Mouse (Mus musculus) kidney, postnatal 0 days (tissue): Measurements from ENCODE around the gene Crx. TPM values are rescaled to one million over a fixed set of nuclear protein-coding genes. Genes with fewer than 3 reads are reported as not detected.

ENCODE experiments used
- ATAC-seq: fragments of 200-750 bp; cut with Nextera tagmentation; replicated peaks from 2 replicates; pipeline ENCODE4 v1.8.0; 2017; ENCODE audit warnings: low read depth, moderate number of reproducible peaks, moderate TSS enrichment, moderate library complexity; ENCODE audit not compliant: low FRiP score
- DNase-seq: peaks from one replicate; pipeline ENCODE4 v3.0.0-alpha.2; 2016; ENCODE audit warnings: low spot score
- H3K27ac ChIP-seq: fragments of 300-500 bp; sonication (generic); 2 replicates; pipeline ENCODE4 v1.5.1; 2014; ENCODE audit warnings: mild to moderate bottlenecking
- H3K27me3 ChIP-seq: fragments of 300-500 bp; sonication (generic); 2 replicates; pipeline ENCODE4 v1.6.1; 2014; ENCODE audit warnings: low read length, mixed read lengths; ENCODE audit not compliant: insufficient read depth
- H3K36me3 ChIP-seq: fragments of 300-500 bp; sonication (generic); 2 replicates; pipeline ENCODE4 v1.6.1; 2014; ENCODE audit warnings: low read length, mixed read lengths; ENCODE audit not compliant: insufficient read depth
- H3K4me1 ChIP-seq: fragments of 300-500 bp; sonication (generic); replicated peaks from 2 replicates; pipeline ENCODE4 v1.6.1; 2014; ENCODE audit warnings: antibody characterized with exemption, low read length, mixed read lengths; ENCODE audit not compliant: insufficient read depth
- H3K4me2 ChIP-seq: fragments of 300-500 bp; sonication (generic); 2 replicates; pipeline ENCODE4 v1.6.1; 2014; ENCODE audit warnings: mild to moderate bottlenecking, low read length, moderate library complexity, mixed read lengths
- H3K4me3 ChIP-seq: fragments of 300-500 bp; sonication (generic); replicated peaks from 2 replicates; pipeline ENCODE4 v1.5.1; 2014; ENCODE audit warnings: low read depth, low read length
- H3K9ac ChIP-seq: fragments of 300-500 bp; sonication (generic); 2 replicates; pipeline ENCODE4 v1.6.1; 2014; ENCODE audit warnings: low read depth, low read length
- H3K9me3 ChIP-seq: fragments of 300-500 bp; sonication (generic); replicated peaks from 2 replicates; pipeline ENCODE4 v1.6.1; 2016; ENCODE audit warnings: low read length, inconsistent platforms, mixed read lengths
- CTCF ChIP-seq: IDR thresholded peaks from 2 replicates; pipeline ENCODE4 v1.5.1; 2016; ENCODE audit warnings: antibody characterized with exemption, low read depth, mild to moderate bottlenecking, moderate library complexity
- WGBS: fragments of 180-500 bp; shearing (Covaris S2); extraction: QIAGEN DNeasy Blood & Tissue Kit; methylation state at CpG from one replicate; pipeline ENCODE4 v1.1.7; 2014; 5-methylcytosine and 5-hydroxymethylcytosine counted together
- polyA plus RNA-seq: library from polyadenylated mRNA; unstranded; fragments of >200 nt; fragmentation: Nextera tagmentation; extraction: Ambion mirVana; gene quantifications from 2 replicates; pipeline ENCODE4 v1.2.1, GENCODE M21; 2015

The Crx gene
- not detected in 2 replicates for polyA plus RNA-seq

DNA sequence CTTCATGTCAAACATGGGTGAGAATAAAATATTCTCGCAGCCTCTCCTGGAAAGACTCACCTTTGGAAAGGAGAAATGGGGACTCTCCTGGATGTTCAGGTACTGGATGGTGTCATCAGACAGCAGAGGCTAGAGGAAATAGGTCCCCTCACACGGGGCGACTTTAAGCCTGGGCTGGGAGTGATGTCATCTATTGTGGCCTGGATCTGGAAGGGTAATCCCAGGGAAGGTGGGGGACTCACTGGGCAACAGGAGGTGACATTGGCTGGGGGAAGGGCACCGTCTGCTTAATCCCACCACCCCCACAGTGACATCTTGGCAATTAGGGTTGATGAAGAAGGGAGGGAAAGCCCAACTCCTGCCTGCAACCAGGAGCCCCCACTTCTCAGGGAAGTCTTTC is at the start of gene Crx:
Gene Crx (minus strand): TSS at position 213 of the 400 bp plus-strand sequence.
- DNase-seq (no peak), ATAC-seq (no peak)
- 32% methylated on average over 4 of the region's 4 CpGs for WGBS
- H3K27me3 ChIP-seq: no peaks in the 10 kb centered on the region
- no peak within 1 kb of the TSS for H3K9ac ChIP-seq
- H3K36me3 ChIP-seq: no peaks in the 10 kb centered on the region
- no peak within 1 kb of the TSS for H3K4me3 ChIP-seq
- TF ChIP-seq CTCF: no peak
- H3K27ac ChIP-seq: no peak within 1 kb of the TSS
- no peaks in the 10 kb centered on the region for H3K4me1 ChIP-seq
- H3K4me2 ChIP-seq: no peak within 1 kb of the TSS
- H3K9me3 ChIP-seq: no peaks in the 10 kb centered on the region

DNA sequence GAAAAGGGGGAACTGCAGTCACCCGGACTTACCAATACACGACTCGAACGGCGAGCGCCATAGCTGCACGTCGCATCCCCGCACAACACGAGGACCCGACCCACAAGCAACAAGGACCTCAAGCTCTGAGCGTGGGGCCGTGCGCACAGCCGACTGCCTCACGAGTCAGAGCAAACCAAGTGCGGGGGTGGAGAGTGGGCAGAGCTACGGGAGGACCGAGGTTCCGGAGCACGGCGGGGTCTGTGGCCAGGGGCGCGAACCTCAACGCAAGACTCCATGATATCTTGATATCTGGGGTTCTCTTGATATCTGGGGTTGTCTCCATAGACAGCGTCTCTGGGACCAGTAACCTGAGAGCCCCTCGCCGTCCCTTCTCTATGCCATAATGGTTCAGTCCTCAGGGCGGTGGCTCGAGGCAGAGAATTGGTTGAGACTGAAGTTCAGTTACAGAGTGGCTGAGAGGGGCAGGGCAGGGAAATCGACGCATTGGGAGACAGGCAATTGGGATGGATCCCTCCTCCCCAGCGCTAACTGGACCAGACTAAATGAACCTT is 42.5 kb upstream of the Crx start, which contains the start of gene Selenow:
Gene Selenow (minus strand): TSS at position 183 of the 554 bp plus-strand sequence.
- peak within 1 kb of the TSS; percentile 72 for H3K4me3 ChIP-seq
- peaks cover 10% of the 10 kb centered on the region for H3K4me1 ChIP-seq
- peak within 1 kb of the TSS; percentile 89 for H3K9ac ChIP-seq
- peak within 1 kb of the TSS; percentile 70 for H3K4me2 ChIP-seq
- H3K9me3 ChIP-seq: no peaks in the 10 kb centered on the region
- peaks cover 16% of the 10 kb centered on the region; the same call in 1 of the 2 replicates for H3K36me3 ChIP-seq
- ATAC-seq (peak; percentile 93), DNase-seq (peak; percentile 97)
- WGBS: under 1% methylated on average over 33 of the region's 33 CpGs
- TF ChIP-seq CTCF: no peak
- peak within 1 kb of the TSS; percentile 83 for H3K27ac ChIP-seq
- H3K27me3 ChIP-seq: no peaks in the 10 kb centered on the region

DNA sequence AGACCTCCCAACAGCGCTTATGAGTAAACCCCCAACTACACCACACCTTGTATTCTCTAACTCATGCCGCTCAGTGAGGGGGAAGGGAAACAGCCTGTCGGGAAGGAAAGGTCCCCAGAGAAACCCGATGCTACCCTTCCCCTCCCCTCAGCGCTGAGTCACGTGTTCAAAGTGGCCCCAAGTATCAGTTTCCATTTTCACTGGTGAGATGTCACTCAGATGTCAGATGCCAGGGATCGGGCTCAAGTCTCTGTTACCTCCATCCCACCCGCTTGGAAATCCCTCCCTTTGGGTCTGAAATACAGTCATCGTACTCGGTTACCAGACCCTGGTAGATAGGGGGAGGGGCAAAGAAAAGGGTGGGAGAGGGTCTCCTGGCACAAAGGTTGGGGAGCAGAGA is 42.0 kb upstream of the Crx start:
- peaks cover 16% of the 10 kb centered on the region; the same call in 1 of the 2 replicates for H3K36me3 ChIP-seq
- H3K9ac ChIP-seq: peak overlapping the region; percentile 89
- 0 out of 2 replicates have a peak, but pooled peaks have one; percentile 0 for TF ChIP-seq CTCF
- no peaks in the 10 kb centered on the region for H3K9me3 ChIP-seq
- ATAC-seq: peak; percentile 52
- peaks cover 10% of the 10 kb centered on the region for H3K4me1 ChIP-seq
- peak overlapping the region; percentile 72 for H3K4me3 ChIP-seq
- WGBS: 2% methylated on average over 10 of the region's 10 CpGs
- peak; percentile 78 for DNase-seq
- H3K27ac ChIP-seq: peak overlapping the region; percentile 83
- no peaks in the 10 kb centered on the region for H3K27me3 ChIP-seq
- peak overlapping the region; percentile 70 for H3K4me2 ChIP-seq

DNA sequence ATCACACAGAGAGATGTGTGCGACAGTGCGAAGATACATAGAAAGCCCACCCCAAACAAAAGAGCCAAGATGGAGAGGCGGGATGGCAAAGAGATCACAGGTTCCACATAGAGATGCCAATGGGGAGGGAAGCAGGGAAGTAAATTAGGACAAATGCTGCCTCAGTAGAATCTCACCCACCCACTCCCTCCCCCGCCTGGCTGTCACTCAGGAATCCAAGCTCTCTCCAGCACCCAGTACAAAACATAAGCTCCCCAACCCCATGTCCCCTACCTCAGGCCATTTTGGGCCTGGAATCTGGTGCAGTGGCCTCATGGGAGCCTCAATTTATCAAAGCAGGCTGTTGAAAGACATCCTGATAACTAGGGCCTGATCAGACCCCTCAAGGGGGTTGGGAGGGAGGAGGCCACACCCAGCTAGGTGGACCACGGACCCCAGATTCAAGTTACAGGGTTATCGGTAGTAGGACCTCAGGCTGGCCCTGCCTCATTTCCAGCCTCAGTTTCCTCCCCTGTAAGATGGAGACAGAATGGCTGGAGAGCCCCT is 41.0 kb upstream of the Crx start:
- Histone ChIP-seq H3K27ac (no peak overlapping the region), H3K4me3 (peak overlapping the region; percentile 72), H3K27me3 (no peaks in the 10 kb centered on the region), H3K9me3 (no peaks in the 10 kb centered on the region), H3K4me1 (peaks cover 10% of the 10 kb centered on the region), H3K4me2 (peak overlapping the region; percentile 70), H3K9ac (0 out of 2 replicates have a peak overlapping the region, but pooled peaks have one; percentile 46), H3K36me3 (peaks cover 16% of the 10 kb centered on the region; the same call in 1 of the 2 replicates)
- TF ChIP-seq CTCF: no peak
- DNase-seq (no peak), ATAC-seq (no peak)
- WGBS: 89% methylated on average over 6 of the region's 6 CpGs

DNA sequence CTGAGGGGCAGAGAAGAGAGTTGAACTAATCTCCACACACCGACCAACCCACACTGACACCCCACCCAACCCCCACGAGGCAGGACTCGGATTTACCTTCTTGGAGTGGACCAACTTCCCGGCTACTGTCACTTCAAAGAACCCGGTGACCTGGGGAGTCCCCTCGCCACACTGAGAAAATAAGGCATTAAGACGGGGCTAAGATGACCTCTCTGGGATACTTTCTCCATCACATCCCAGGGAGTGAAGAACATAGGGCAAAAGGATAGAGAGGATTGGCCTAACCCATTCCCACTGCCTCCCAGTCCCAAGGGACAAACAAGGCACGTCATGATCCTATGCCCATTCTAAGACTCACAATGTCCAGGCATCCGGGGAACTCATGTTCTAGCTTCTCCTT is 40.2 kb upstream of the Crx start:
- Histone ChIP-seq H3K36me3 (peaks cover 16% of the 10 kb centered on the region; the same call in 1 of the 2 replicates), H3K27ac (no peak overlapping the region), H3K4me2 (peak overlapping the region; percentile 70; the same call in 1 of the 2 replicates), H3K9me3 (no peaks in the 10 kb centered on the region), H3K27me3 (no peaks in the 10 kb centered on the region), H3K9ac (no peak overlapping the region), H3K4me3 (no peak overlapping the region), H3K4me1 (peaks cover 10% of the 10 kb centered on the region)
- ATAC-seq: no peak
- no peak for DNase-seq
- no peak for TF ChIP-seq CTCF
- WGBS: 86% methylated on average over 9 of the region's 9 CpGs

DNA sequence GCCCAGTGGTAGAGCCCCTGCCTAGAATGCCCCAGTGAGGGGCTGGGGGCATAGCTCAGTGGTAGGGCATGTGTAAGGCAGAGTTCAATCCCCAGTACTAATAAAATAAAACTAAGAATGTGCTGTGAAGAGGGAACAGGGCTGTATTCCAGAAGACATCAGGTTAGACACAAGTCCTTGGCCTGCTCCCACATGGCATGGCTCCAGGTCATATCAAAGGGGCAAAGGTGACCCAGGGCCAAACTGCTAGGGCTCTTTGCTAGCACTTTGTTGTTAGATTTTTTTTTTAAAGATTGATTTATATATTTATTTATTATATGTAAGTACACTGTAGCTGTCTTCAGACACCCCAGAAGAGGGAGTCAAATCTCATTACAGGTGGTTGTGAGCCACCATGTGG is 38.6 kb upstream of the Crx start:
- ATAC-seq: no peak
- peaks cover 16% of the 10 kb centered on the region; the same call in 1 of the 2 replicates for H3K36me3 ChIP-seq
- peaks cover 10% of the 10 kb centered on the region for H3K4me1 ChIP-seq
- no peak overlapping the region for H3K27ac ChIP-seq
- H3K4me3 ChIP-seq: no peak overlapping the region
- no peak overlapping the region for H3K9ac ChIP-seq
- DNase-seq: no peak
- no peaks in the 10 kb centered on the region for H3K9me3 ChIP-seq
- no peaks in the 10 kb centered on the region for H3K27me3 ChIP-seq
- H3K4me2 ChIP-seq: no peak overlapping the region
- no peak for TF ChIP-seq CTCF
